Mouse (Mus musculus): ENCODE measurements around the gene Tnfrsf19.

Tnfrsf19 gene

GRCm38 (mm10) chr14:60964016-60964810 lies 82.1 kb downstream of the Tnfrsf19 start:
- ATAC-seq (ENCODE audit: low TSS enrichment), result no peak

GRCm38 (mm10) chr14:60957611-60958157 lies 88.6 kb downstream of the Tnfrsf19 start:
- no peak for ATAC-seq (ENCODE audit: low TSS enrichment)

- no peak for ATAC-seq (ENCODE audit: low TSS enrichment)
Measured at GRCm38 (mm10) chr14:60937481-60938039, 108.7 kb downstream of the Tnfrsf19 start.

- ATAC-seq (ENCODE audit: low TSS enrichment), result no peak
Measured at GRCm38 (mm10) chr14:60935705-60936104, 110.6 kb downstream of the Tnfrsf19 start.

GRCm38 (mm10) chr14:60926011-60926410 lies 120.3 kb downstream of the Tnfrsf19 start:
- ATAC-seq (ENCODE audit: low TSS enrichment), result no peak

- ATAC-seq (ENCODE audit: low TSS enrichment), result no peak
Measured at GRCm38 (mm10) chr14:60916661-60917060, 129.6 kb downstream of the Tnfrsf19 start.
